Mouse (Mus musculus): ENCODE measurements around the gene Rasl10b.

Rasl10b gene

DNA sequence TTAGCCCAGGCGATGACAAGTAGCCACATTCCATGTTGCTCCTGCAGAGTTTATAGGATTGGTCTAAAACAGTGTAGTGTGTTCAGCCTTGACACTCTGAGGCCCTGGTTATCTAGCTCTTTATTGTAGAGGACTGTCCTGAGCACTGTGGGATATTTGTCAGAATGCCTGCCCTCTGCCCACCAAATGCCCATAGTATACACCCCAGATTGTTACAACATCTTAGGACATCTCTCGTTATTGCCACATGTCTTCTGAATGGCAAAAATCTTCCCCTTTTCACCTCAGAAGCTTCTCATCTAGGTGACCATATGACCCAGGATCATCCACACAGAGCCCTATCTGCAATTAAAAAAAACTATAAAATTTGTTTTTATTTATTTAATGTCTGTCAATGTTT lies 23.6 kb downstream of the Rasl10b start:
- DNase-seq (ENCODE audit: low spot score) = no peak

DNA sequence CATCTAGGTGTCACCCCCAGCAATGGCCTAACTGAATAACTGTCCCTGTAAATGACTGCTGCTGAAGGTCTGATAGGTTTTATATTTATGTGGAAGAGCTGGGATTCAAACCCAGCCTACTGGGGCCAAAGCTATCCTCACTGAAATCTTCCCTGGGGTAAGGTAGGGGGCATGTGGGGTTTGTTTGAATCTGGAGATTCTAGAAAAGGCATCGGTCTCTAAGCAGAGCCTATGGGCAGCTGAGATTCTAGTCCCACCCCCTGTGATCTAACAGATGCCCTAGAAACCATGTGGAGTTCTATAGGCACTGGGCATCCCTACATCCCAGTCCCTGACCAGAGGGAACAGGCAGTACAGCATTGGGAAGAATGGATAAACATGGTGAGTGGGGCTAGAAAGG lies 28.4 kb downstream of the Rasl10b start, which contains the start of gene 1700020L24Rik:
Gene 1700020L24Rik, plus strand, starts transcription at position 301 of the 400 bp plus-strand sequence.
- DNase-seq (ENCODE audit: low spot score) = no peak

DNA sequence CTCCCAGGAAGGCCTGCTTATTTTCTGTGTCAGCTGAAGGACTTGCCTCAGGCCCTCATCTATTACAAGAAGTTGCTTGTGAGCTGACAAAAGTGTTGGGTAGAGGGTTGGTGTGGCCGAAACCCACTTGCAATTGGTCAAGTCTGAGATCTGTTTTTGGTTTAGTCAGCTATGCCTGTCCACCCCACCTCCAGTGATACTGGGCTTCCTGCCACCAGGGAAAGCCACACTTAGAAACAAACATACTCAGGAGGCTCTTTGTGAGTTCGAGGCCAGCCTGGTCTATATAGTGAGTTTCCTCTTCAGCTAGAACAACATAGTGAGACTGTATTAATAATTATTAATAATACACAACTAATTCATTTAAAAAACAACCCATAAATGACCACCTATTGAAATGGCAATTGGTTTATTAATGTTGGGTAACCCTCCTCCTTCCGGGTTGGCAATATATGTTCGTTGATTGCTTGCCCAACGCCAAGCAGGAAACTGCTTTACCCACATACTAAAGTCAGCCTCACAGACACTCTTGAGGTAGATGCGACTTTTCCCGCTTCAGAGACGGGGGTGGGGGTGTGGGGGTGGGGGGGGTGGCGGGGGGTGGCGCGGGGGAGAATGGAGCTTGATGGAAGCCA lies 30.6 kb downstream of the Rasl10b start:
- DNase-seq (ENCODE audit: low spot score) = no peak

DNA sequence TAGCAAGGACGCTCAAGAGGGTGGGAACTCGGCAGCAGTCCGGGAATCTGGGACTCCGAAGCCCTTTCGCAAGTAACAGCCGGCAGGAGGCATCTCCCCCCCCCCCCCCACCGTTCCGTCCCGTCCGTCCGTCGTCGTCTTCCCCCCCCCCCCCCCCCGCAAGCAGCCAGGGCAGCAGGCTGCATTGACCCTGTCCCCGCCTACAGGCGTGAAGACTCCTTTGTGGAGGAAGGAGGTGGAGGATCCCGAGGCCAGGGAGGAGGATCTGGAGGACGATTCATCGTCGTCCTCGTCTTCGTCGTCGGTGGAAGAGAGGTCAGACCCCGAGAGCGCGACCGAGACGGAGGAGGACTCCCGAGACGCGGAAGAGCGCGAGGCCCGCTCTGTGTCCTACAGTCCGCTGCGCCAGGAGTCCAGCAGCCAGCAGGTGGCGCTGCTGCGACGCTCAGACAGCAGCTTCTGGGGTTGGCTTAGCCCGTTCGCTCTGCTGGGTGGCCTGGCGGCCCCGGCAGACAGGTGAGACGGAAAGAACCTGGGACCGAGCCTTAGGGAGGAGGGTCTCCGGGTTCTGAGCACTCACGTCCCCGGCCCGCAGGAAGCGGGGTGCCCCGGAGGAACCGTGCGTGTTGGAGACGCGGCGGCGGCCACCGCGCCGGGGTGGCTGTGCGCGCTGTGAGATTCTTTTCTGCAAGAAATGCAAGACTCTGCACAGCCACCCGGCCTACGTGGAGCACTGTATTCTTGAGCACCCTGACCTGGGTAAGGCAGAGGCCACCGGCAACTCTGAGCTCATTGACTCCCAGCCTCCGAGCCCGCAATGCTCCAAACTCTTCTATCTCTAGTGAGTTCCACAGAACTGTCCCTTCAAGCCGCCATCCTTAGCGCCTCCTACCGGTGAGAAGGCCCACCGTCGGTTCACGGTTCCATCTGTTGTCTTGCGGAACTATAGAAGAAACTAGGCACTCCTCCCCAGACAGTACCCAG lies 31.4 kb downstream of the Rasl10b start:
- DNase-seq (ENCODE audit: low spot score) = peak; percentile 92

DNA sequence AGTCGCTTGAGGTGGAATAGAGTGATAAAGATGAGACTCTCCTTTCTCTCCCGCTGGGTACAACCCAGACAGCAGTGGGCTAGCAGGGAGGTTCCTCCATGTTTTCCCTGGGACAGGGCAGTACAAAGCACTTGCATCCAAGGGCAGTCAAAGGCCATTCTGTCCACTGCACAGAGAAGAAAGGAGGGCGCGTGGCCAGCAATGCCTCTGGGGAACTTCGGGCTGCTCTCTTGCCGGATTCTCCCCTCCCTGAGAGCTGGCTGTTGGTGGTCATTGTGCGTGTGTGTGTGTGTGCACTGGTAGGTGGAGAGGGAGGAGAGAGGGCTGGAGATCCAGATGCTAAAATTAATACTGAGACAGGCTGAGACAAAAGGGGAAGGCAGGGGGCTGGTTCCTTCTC lies 32.3 kb downstream of the Rasl10b start:
- peak; percentile 57 for DNase-seq (ENCODE audit: low spot score)

DNA sequence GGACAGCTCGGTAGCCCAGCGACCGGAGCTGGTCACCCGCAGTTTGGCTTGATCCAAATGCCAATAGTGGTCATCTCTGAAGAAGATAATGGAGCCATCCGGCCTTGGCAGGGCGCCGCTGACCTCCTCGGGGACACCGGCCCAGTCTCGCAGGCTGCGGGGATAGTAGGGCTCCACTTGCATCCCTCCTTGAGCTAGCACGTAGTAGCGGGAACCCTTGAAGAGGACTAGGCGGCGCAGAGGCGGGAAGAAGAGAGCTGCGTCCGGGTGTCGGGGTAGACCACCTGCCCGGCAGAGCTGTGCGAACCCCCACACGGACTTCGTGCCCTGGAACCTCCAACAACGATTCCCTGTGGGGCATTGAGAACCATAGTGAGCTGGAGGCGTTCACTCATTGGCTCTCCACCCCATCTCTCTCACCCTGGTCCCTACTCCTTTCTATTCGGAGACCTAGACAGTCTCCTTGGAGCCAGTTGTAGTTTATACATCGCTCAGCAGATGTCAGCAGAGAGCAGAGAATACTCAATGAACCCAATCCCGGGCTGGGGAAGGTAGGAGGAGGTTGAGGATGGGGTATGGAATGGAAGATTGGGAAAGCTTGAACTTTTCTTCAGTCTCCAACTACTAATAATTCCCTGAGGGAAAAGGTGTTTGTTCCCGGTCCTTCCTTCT lies 33.8 kb downstream of the Rasl10b start:
- DNase-seq (ENCODE audit: low spot score) = peak; percentile 81

DNA sequence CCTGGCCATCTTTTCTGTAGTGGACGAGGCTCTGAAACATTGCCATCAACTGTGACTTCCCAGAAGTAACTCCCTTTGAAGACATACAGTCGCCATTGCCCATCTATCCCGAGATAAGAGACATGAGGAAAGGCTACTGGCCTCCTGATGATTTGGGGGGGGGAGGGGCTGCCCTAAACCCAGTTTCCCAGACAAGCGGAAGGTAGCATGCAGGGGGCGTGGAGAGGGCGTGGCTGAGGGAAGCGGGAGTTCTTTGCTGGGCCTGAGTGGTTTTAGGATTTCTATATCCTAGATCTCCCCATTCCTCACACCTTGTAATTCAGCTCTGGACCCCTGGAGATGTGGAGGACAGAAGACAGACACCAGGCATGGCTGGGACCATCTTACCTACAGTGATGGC lies 34.9 kb downstream of the Rasl10b start:
- DNase-seq (ENCODE audit: low spot score) = no peak

DNA sequence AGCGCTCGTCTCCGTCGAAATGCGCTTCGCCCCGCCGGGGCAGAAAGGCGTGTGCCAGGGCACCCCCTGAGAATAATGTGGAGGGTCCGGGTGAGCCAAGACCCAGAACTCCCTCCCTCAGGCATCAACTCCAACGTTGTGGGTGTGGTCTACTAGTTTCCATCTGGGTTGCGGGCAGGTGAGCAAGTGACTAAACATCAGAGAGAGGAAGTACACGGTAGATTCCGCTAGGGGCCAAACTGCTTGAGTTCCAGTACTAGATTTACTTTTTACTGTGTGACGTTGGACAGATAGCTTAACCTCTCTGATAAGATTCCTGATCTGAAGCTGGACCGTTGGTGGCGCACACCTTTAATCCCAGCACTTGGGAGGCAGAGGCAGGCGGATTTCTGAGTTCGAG lies 36.1 kb downstream of the Rasl10b start:
- no peak for DNase-seq (ENCODE audit: low spot score)

DNA sequence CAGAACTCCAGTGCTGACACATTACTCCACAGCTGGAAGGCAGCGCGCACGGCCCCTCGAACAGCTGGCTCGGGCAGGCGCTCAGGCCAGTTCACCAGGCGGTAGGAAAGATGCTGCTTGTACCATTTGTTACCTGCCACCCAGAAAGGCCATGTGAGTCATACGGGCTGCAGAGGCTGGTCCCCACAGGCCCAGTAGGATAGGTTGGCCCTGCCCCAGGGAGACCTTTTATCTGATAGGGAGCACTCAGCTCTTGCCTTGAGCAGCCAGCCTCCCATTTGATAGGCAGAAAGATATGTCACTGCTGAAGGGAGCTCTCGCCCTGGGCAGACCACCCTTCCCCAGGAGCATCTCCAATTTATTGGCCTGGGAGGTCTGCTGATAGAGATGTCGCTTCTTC lies 38.7 kb downstream of the Rasl10b start:
- DNase-seq (ENCODE audit: low spot score) = no peak

DNA sequence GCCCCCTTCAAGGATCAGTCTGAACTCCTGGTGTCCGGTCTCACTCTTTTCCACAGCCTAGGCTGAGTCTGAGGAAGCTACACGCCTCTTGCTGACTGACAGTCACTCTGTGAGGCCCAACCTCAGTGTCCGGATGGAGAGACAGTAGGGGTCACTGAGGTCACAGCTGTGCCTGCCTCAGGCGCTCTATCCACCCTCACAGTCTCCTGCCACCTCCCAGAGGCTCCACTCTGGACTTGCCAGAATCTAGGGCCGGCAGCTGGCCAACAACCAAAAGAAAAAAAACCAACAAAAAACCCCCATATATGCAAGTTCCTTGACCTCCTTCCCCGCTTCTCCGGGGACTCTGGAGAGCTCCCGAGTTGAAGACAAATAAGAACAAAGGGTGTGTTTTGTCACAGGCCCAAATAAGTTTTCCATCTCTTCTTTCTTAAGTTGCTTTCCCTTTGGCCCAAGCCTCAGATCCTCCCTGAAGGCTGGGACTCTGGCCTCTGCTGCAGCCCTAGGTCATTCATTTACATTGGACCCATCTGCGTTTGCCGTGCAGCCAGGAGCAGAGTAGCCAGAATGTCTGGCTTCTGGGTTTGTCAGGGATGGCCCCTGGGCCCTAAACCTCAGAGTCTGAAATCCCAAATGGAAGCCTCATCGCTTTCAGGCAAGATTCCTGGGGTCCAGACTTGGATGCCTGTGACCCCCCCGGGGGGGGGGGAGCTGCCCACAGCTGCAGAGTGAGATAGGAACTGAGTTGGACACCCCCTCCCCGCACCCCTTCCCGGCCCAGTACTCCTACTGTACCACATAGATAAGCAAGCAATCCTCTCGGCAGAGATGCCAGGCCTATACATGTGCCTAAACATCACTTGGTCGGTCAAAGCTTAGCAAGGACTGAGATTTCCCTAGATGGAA lies 39.3 kb downstream of the Rasl10b start:
- DNase-seq (ENCODE audit: low spot score) = no peak

DNA sequence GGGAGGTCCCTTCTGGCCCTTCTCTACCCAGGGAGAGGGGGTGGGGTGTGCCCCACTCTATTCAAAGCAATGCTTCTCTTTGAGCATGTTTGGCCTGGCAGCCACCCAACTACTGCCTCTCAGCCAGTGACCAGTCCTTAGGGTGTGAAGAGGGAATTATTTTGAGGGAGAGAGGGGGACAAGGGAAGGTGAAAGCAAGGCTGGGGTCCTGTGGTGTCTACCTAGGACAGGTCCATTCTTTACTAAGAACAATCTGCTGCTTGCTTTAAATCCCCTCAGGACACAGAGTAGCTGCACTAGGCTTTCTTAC lies 39.9 kb downstream of the Rasl10b start:
- DNase-seq (ENCODE audit: low spot score) = no peak

DNA sequence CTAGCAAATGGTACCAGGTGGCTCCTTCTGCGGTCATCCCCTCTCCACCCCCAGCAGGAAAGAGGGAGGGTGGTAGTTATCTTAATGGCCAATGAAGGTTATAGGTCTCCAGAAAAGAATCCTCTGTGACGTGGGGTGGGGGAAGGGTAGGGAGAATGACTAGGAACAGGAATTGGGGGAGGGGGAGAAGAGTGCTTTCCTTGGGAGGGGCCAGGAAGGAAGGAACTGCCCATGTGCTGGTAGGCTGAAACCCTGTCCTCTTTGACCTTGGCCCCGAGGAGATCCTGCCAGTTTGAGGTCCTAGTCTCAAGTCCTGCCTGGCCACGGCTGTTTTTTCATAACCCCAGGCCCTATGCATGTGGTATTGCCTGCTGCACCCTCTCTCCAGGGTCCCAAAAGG lies 40.4 kb downstream of the Rasl10b start:
- no peak for DNase-seq (ENCODE audit: low spot score)

DNA sequence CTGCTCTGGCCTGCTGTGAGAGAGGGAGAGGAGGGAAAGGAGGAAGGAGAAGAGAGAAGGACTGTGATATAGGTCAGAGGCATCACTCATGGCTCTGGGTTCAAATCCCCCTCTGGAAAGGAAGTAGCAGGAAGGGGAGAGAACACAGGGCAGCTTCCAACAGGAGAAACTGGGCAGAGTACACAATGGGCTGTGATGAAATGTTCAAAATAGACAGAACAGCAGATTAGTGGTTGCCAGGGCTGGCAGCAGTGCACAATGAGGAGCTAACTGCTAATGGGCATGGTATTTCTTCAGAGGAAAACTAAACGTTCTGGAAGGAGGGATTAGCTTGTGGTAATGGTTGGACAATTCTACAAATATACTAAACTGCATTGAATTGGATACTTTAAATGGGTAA lies 41.6 kb downstream of the Rasl10b start:
- DNase-seq (ENCODE audit: low spot score) = no peak

DNA sequence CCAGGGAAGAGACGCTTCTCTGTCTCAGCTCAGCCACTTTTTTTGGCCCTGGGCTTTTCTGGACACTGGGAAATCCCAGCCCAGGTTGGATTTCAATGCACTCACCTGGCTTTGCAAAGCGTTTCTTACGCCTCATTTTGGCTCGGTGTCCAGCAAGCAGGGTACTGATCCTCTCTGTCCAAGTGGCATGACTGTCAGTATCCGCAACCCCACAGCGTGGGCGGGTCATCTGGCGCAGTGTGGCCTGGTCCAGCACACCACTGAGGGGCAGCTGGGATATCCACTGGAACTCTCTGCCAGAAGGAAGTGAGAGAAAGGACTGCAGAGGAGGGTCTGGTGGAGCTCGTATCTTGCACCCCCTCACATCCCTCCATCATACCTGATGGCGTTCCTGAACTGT lies 42.3 kb downstream of the Rasl10b start:
- no peak for DNase-seq (ENCODE audit: low spot score)

DNA sequence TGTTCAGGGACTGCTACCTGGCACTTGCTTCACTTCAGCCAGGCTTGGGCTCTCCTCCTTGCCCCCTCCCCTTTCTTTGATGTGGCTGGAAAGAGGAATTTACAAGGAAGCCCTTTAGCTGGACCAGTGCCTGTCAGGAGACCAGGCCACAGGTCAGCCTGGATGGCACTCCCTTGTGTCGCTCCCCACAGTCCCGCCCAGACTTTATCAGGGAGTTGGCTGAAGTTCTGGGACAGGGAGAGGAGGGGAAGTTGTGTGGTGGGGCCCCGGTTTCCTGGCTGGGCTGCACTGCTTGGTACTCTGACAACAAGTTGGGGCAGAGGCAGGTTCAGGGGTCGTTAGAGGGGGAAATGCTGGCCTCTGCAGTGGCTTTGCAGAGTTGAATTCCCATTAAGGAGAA lies 45.6 kb downstream of the Rasl10b start:
- DNase-seq (ENCODE audit: low spot score) = no peak

DNA sequence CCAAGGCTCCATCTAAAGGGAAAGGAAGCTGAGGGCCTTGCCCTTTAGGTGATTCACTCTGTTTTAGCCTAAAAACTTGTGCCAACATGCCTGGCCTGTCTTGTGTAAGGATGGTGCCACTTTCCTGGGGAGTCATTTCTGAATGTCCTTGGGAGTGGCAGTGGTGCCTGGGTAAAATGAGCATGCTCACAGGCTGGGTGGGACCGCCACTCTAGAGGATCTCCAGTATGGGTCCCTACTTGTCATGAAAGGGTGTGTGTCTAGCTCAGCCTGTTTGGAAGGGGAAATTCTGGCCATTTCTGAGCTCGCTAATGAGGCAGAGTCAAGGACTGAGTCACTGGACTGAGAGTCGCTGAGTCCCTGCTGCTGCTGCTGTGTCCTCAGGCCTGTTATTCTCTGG lies 46.7 kb downstream of the Rasl10b start:
- DNase-seq (ENCODE audit: low spot score) = no peak

DNA sequence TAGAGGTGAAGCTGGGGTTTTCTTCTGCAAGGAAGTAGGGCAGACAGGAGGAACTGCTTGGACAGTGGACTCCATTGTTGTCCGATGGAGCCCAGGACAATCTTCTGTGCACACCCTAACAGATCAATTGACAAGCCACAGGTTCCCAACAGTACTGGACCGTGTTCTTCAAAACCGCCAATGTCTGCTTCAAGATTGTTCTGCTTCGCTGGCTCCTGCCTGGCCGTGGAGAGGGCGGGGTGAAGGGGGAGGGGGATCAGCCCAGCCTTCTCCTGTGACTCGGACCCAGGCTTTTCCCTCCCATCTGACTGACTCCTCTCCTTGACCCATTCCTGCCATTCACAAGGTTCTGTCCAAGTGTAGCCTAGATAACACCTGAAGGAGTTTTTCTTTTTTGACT lies 48.3 kb downstream of the Rasl10b start:
- no peak for DNase-seq (ENCODE audit: low spot score)

DNA sequence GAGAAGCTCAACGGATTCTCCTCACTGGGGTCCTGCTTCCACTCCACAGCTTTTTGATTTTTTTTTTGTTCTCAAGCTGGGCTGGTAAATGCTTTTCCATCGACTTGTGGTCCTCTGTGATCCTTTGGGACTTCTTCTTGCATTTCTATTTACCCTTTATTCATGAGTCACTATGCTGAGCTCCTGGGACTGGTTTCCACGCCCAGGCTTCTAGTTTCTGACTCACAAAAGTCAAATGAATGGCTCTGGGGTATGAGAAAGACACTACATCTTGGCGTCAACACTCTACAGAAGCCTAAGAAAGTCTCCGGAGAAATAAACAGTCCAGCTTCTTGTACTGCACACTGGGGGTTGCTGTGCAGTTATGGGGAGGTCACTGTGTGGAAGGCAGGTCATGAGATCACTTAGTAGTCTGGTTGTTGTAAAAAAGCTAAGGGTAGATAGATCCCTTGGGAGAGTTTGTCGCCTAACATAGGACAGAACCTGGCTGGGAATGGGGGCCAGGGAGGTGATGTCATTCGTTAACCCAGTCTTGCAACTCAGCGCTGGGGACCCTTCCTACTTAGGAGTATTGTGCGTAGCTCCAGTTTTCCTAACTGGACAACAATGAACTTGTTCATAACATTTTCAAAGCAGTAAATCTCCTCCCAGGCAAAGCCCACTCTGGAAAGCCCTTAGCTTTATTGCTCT lies 49.1 kb downstream of the Rasl10b start:
- no peak for DNase-seq (ENCODE audit: low spot score)

DNA sequence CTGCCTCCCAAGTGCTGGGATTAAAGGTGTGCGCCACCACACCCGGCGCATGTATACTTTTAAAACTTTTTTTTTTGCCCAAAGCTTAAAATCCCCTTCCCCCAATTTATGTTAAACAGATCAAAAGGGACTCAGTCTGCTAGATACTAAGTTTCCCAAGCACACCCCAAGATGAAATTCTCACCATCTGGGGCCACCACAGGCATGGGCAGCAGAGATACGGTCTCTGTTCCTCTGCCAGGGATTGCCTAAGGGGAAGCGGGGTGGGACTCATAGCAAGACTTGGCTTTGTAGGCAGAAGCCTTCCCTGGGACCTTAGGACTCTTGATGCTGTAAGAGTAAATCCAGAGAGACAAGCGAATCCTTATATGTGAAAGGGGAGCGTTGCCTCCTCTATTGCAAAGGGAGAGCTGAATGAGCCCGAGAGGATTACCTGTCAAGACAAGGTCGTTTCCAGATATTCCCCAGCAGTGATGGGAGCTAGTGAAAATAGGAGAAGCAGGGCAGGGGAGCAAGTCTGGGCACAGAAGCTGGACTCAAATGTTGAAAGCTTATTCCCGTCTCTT lies 52.6 kb downstream of the Rasl10b start:
- no peak for DNase-seq (ENCODE audit: low spot score)

DNA sequence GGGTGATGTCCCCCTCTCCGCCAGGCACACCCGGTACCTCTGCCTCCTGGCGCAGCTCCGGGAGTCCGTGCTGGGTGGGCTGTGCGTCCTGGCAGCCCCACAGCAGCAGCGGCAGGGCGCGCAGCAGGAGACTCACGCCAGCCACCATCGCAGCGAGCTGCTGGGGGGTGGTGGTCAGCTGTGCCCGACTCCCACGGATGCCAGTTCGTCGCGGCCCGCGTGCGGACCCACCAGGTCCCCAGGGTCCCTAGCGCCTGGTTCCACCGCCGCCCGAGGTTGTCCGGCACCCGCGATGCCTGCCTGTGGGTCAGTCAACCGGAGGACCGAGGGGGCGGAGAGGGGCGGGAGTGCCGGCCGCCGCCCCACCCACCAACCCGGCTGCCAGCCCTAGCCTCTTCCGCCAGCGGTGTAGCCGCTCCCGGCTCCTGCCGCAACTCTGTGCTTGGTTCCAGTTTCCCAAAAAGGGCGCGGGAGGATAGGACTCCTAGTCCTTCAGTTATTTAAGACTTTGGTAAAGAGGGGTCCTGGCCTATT lies 53.8 kb downstream of the Rasl10b start, which contains the start of gene Mmp28:
Gene Mmp28, minus strand, starts transcription at position 361 of the 534 bp plus-strand sequence.
- DNase-seq (ENCODE audit: low spot score) = no peak

DNA sequence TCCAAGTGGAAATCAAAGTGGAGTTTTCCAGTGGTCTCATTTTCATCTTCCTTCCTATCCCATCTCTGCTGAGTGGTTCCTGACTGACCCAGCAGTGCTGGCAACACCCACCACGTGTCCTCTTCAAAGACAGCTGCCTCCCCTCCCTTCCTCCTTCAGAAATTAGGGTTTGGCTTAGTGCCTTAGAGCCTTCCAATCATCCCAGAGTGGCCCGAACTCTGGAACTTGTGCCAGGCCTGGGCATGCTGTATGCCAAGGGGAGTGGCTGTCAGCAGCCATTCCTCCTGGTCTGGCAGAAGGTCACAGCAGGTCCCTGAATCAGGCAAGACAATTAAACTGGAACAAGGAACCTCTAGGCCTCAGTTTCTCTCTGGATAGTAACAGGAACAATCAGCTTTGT lies 57.0 kb downstream of the Rasl10b start:
- no peak for DNase-seq (ENCODE audit: low spot score)

Data from layer of hippocampus, adult 11-12 months (tissue).